Mouse (Mus musculus) gastrocnemius, adult 8-10 months (tissue): Measurements from ENCODE around the gene Usp19. TPM values are rescaled to one million over a fixed set of nuclear protein-coding genes. Genes with fewer than 3 reads are reported as not detected.

ENCODE experiments used
- DNase-seq, 2 experiments: peaks; one replicate each; pipeline ENCODE4 v3.0.0; 2022; ENCODE audit warnings: low spot score in 2 of 2
- total RNA-seq, 4 experiments: library from RNA; stranded (reverse); gene quantifications; 2 replicates each; pipeline ENCODE4 v1.2.4; 2022

Gene Usp19
- total RNA-seq = 100 to 1,000 TPM; 118 to 134 (median 128) TPM

- DNase-seq = peak; percentile 91 to 95
Observed at GRCm38 (mm10) chr9:108490559-108491285, at the start of gene Usp19. Gene Usp19, plus strand, starts transcription at chr9:108490602.

GRCm38 (mm10) chr9:108441236-108441919 is 49.0 kb upstream of the Usp19 start:
- DNase-seq = no peak

GRCm38 (mm10) chr9:108445125-108445524 is 45.3 kb upstream of the Usp19 start:
- DNase-seq = no peak

GRCm38 (mm10) chr9:108449860-108450259 is 40.5 kb upstream of the Usp19 start:
- no peak for DNase-seq

DNA sequence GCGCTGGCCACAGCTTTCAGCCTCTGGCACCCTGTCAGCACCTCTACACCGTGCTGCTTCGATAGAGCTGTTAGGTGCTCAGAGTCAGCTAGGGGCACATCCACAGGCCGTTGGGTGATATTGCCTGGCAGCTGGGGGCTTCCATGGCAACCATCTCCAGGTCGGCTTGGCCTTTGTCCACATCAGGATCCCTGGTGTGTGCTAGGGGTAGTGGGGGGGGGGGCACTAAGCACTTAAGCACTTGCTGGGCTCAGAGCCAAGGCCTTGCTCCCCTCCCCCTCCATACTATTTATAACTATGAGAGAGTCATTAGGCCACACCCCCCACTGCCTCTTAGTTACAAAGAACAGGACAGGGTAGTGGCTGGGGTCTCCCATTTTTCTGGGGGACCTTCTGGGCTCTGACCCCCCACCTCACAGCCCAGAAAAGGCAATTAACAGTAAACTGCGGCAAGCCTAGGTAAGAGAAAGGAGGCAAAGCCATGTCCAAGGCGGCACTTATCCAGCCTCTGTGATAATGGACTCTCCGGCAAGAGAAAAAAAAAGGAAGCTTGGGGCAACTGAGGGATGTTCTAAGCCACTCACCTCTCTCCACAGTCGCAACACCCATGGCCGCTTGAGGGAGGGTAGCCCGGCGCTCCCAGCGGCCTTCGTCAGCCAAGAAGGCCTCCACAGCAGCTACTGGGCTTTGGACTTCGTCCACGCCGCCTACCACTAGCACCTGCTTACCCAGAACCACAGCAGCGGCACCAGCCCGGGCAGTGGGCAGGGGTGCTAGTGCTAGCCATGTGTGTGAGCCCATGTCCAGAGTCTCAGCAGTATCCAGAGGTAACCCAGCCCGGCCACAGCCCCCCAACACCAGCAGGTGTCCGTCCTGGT is 39.9 kb upstream of the Usp19 start:
- no peak for DNase-seq

GRCm38 (mm10) chr9:108451170-108451493 is 39.3 kb upstream of the Usp19 start:
- no peak for DNase-seq

DNA sequence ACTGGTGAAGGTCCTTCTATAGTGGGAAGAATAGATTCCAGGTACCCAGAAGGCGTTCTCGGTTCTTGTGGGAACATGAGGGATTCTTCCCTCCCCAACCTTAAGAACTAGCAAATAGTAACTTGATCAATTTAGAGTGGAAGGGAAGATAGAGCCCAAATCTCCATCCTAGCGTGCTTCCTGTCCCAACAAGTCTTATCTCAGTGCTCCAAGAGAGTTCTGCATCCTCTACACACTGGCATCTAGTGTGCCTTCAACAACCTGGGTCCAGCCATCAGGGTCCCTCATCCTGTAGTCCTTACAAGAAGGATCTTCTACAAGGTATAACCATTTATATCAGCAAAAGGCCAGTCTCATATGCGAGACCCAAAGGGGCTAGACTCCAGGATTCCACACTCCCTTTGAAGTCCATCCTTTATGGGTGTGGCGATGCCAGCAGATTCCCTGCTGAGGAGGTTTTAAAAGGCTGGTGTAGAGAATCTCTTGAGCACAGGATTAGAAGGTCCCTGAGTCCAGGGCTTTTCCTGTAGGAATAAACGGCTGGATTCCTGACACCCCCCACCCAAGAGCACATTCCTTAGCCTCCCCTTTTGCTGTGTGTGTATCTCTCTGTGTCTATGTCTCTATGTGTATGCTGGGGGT is 38.8 kb upstream of the Usp19 start:
- DNase-seq = no peak

DNA sequence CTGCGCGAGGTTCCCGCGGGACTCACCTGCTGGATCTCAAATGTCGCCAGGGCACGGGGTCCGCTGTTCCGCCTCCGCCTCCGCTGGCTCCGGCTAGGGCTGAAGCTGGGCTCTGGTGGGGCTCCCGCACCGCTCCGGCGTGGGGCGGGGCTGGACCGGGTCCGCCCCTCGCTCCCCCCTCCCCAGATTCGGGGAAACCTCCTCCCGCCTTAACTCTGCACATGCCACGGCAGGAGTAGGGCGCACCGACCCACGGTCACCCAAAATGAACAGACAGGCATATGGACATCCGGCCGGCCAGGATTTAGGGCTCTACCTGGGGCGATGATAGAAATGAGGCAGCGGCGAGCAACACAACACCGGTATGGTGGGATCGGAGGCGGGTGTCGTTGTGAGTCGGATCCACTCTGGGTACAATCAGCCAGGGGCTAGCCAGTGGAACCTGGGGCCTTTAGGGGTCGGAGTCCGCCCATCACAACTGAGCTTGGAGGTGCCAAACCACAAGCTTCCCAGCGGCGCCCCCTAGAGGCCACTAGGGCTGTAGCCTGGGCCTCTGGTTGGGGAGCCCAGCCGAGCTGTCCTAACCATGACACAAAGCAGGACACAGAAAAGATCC is 38.0 kb upstream of the Usp19 start:
- peak; percentile 73 to 76 for DNase-seq

DNA sequence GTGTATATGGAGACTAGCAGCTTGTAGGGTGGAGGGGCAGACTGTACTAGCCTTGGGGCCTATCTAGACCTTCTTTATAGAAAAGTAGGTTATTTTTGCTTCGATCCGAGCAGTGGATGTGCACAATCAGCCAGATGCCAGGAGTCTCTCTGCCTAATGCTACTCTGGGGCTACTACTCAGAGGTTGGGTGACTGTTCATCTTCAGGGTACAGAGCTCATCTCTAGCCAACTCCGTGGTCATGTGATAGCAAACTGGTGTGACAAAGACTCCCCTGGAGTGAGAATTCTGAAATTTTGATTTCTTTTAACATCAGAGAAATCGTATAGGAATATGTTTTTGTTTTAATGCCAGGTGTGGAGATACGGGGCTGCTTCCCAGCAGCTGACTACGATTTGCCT is 37.5 kb upstream of the Usp19 start:
- no peak for DNase-seq

- DNase-seq = no peak
Observed at GRCm38 (mm10) chr9:108453458-108453857, 36.9 kb upstream of the Usp19 start.

GRCm38 (mm10) chr9:108454429-108454828 is 36.0 kb upstream of the Usp19 start:
- no peak for DNase-seq

- DNase-seq = no peak
Observed at GRCm38 (mm10) chr9:108455747-108456571, 34.4 kb upstream of the Usp19 start.

DNA sequence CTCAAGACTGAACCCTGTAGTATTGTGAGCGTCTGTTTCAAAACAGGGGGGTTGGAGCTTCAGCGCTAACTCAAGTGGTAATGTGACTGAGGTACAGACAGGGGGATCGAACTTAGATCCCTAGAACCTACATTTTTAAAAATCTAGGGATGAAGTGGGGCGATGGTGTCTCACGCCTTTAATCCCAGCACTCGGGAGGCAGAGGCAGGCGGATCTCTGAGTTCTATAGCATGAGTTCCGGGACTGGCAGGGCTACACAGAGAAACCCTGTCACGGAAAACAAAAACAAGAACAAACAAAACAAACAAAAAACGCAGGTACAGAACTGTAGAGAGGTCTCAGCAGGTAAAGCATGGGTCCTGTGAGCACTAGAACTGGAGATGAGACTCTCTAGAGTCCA is 33.4 kb upstream of the Usp19 start:
- no peak for DNase-seq

DNA sequence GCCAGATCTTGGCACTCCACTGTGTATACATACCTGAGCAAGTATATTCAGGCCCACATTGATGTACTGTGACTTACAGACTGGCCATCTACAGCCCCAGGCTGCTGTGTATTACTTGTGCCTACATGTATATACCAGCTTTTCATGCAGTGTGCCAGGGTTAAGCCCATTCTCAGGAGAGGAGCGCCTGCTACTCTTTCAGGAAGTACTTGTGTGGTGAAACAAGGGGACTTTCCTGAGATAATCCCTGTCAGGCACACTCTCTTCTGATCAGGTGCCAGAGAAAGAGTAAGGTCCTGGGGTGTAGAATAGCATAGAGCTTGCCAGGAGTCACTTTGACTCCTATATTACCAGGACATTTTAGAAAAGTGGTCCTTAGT is 30.5 kb upstream of the Usp19 start:
- no peak for DNase-seq

- peak; percentile 79 to 84 for DNase-seq
Observed at GRCm38 (mm10) chr9:108460319-108461178, 29.9 kb upstream of the Usp19 start, which contains the start of gene Ccdc71. Gene Ccdc71, plus strand, starts transcription at chr9:108460527.

DNA sequence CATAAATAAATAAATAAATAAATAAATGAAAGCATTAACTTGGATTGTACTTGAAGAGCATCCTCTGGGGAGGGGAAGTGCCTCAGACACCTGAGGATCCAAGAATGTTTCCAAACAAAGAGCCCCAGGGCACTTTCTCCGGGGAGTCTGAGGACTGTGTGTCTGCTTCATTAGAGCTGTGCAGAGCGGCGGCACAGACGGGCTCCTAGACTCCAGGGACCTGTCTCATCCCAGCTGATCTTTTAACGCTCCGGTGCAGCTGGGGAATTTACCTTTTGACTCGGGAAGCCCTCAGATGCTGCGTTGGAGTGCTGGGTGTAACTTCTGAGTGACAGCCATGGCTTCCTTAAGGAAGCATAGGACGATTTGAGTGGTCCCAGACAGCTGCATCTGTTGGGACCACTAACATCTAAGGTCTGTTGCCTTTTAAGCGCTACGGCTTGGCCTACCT is 29.2 kb upstream of the Usp19 start, which contains the start of gene Klhdc8b:
TSS of gene Klhdc8b (minus strand) at position 401 of the 451 bp plus-strand sequence.
- no peak for DNase-seq

- DNase-seq = no peak
Observed at GRCm38 (mm10) chr9:108461675-108462074, 28.7 kb upstream of the Usp19 start.

DNA sequence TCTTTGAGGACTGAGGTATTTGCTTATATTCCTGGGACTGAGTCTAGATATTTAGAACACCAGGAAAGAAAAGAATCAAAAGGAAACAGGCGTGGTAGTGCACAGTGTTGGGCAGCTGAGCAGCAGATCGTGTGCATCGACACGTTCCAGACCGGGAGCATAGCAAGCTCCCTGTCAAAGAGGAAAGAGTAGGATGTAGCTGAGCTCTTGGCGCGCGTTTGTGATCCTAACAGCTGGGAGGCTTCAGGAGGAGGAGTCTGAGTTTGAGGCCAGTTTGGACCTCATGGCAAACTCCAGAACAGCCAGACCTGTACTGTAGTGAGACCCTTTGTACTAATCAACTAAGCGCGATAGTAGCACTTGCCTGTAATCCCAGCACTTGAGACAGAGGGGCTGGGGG is 28.2 kb upstream of the Usp19 start:
- DNase-seq = no peak

GRCm38 (mm10) chr9:108463713-108464112 is 26.7 kb upstream of the Usp19 start:
- no peak for DNase-seq
